Mouse (Mus musculus): ENCODE results near the gene Ifih1. TPM values are rescaled to one million over a fixed set of nuclear protein-coding genes. Genes with fewer than 3 reads are reported as not detected.

The Ifih1 gene
- polyA plus RNA-seq, 1 experiment from 2014 or later = 2.0 TPM

DNA sequence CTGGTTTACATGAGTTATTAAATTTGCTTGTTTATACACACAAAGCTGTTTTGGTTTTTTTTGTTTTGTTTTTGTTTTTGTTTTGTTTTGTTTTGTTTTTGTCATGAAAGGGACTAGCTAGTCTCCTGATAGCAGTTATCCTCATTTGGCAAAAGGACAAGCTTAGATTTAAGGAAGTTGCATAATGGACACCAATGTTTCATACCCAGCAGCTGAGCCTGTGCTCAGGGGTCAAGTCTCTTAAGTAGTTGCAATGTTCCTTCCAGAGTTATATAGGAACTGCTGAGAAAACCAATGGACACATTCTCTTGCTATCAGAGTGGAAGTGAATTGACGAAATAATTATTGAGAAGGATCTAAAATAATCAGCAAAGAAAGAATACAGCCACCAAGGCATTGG lies 10.0 kb upstream of the Ifih1 start:
- WGBS = 56% methylated on average over 1 of the region's 1 CpGs
- Histone ChIP-seq H3K27ac (no peak overlapping the region), H3K9me3 (replicated peaks) (no peaks in the 10 kb centered on the region), H3K36me3 (no peaks in the 10 kb centered on the region), H3K4me2 (replicated peaks) (no peak overlapping the region), H3K27me3 (no peaks in the 10 kb centered on the region), H3K9ac (no peak overlapping the region), H3K4me1 (no peaks in the 10 kb centered on the region), H3K4me3 (no peak overlapping the region)
- ATAC-seq (ENCODE audit: low FRiP score) = no peak

DNA sequence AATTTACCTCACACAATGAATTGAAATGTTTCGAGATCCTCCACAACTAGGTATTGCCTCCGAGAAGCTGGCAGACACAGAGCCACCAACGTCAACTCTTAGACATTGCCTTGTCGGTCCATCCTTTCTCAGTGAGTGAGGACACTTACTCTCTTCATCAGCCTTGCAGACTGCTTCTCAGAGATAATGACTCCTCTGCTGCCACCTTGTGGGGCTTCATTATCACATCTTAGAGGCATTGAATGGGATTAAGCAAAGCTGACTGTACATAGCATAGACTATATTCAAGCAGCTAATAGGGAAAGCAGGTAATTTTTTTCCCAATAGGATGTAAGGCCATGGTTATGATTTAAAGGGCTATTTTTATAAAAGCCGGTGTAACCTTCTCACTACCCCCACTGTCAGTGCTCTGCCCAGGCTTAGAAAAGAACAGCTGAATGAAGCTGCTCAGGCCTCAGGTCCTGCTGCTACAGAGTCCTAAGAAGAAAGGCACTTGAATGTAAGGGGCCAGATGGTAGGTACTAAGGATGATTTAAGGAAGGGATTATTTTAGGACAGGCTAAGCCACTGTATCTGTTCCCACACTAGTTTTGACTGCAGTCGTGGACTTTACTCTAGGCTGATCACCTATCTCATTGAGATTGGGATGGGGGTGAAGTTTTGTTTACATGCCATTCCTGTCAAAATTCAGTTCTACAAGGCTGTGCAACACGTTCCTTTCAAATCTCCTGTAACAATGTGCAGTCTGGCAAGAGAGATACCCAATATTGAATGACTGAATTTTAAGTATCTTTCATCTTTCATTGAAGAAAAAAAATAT lies 8.7 kb upstream of the Ifih1 start:
- H3K9ac ChIP-seq = no peak overlapping the region
- 52% methylated on average over 7 of the region's 7 CpGs for WGBS
- no peaks in the 10 kb centered on the region for H3K9me3 ChIP-seq (replicated peaks)

DNA sequence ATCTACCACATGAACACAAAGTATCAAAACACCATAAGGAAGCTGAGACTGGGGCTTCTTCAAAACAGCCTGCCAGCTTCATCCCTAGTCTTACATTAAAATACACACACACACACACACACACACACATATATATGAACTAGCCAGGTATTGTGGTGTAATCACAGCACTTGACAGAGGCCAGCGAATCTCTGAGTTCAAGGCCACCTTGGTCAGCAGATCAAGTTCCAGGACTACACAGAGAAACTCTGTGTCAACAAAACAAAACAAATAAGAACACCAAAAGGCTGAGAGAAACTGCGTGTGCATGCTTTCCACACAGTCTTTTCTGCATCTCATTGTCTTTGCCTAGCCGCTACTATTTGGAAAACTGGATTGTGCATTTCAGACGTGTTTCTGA lies 6.4 kb upstream of the Ifih1 start:
- no peaks in the 10 kb centered on the region for H3K4me1 ChIP-seq
- H3K4me2 ChIP-seq (replicated peaks) = no peak overlapping the region
- ATAC-seq (ENCODE audit: low FRiP score) = no peak
- H3K9ac ChIP-seq = no peak overlapping the region
- no peaks in the 10 kb centered on the region for H3K9me3 ChIP-seq (replicated peaks)
- no peaks in the 10 kb centered on the region for H3K36me3 ChIP-seq
- H3K27me3 ChIP-seq = peaks cover 2% of the 10 kb centered on the region; the same call in 1 of the 2 replicates
- 84% methylated on average over 4 of the region's 4 CpGs for whole genome bisulfite sequencing
- no peak overlapping the region for H3K4me3 ChIP-seq
- H3K27ac ChIP-seq = no peak overlapping the region

More for the DNA sequence above, 8.7 kb upstream of the Ifih1 start:
- Histone ChIP-seq H3K4me2 (replicated peaks) (no peak overlapping the region), H3K27ac (no peak overlapping the region), H3K27me3 (no peaks in the 10 kb centered on the region), H3K4me1 (no peaks in the 10 kb centered on the region), H3K4me3 (no peak overlapping the region), H3K36me3 (no peaks in the 10 kb centered on the region)
- peak; percentile 78 for ATAC-seq (ENCODE audit: low FRiP score)

DNA sequence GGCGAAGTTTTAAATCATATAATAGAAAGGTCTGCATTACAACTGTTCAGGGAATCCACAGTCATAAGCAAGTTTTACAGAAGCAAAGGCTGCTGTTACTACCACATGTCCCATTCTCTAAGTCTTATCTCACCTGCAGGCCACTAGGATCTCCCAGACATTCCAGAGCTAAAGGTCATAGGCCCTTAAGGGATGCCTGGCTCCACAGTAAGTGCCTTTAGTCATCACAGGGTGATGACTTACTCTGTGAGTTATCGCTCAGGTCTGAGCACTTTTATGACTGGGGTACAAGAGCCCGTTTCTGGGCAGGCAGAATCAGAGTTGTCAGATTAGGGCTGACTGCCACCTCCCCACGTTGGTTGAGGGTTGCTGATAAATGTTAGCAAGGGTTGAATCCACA lies 5.8 kb upstream of the Ifih1 start:
- H3K4me1 ChIP-seq = peaks cover 2% of the 10 kb centered on the region; the same call in 1 of the 2 replicates
- no peak for ATAC-seq (ENCODE audit: low FRiP score)
- no peak overlapping the region for H3K4me2 ChIP-seq (replicated peaks)
- 82% methylated on average over 4 of the region's 4 CpGs for WGBS
- H3K36me3 ChIP-seq = no peaks in the 10 kb centered on the region
- peaks cover 2% of the 10 kb centered on the region; the same call in 1 of the 2 replicates for H3K27me3 ChIP-seq
- H3K27ac ChIP-seq = no peak overlapping the region
- no peak overlapping the region for H3K9ac ChIP-seq
- no peak overlapping the region for H3K4me3 ChIP-seq
- no peaks in the 10 kb centered on the region for H3K9me3 ChIP-seq (replicated peaks)

DNA sequence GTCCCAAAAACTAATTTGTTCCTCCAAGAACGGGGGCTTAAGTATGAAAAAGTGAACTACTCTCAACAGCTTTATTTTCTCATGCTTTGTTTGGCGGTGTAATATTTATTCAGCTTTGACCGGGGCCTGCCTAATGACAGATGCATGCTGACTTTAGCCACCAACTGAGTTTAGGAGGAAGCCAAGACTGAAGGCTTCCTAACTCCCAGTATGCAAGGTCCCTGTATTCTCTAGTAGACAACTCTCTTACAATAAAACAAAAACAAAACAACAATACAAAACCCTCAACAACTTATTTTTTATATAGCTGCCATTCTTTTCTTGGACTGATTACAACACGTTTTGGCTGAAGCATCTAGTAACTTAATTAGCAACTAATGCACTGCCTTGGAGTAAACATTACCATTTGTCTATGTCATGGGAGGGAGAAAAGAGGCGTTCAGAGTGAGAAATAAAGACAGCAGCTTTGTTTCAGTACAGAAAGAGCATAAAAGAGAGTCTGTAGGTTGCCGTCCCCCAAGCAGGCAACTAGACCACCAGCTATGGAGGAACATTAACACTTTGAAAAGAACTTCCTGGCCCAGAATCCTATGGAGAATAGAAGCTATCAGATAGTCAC lies 725 bp upstream of the Ifih1 start:
- no peaks in the 10 kb centered on the region for H3K36me3 ChIP-seq
- H3K27ac ChIP-seq = no peak overlapping the region
- H3K9me3 ChIP-seq (replicated peaks) = no peaks in the 10 kb centered on the region
- H3K4me2 ChIP-seq (replicated peaks) = peak overlapping the region; percentile 74
- peaks cover 13% of the 10 kb centered on the region for H3K4me1 ChIP-seq
- ATAC-seq (ENCODE audit: low FRiP score) = peak; percentile 33; the same call in 1 of the 2 replicates
- peaks cover 8% of the 10 kb centered on the region; the same call in 1 of the 2 replicates for H3K27me3 ChIP-seq
- 10% methylated on average over 6 of the region's 6 CpGs for WGBS
- H3K4me3 ChIP-seq = peak overlapping the region; percentile 44
- H3K9ac ChIP-seq = no peak overlapping the region

DNA sequence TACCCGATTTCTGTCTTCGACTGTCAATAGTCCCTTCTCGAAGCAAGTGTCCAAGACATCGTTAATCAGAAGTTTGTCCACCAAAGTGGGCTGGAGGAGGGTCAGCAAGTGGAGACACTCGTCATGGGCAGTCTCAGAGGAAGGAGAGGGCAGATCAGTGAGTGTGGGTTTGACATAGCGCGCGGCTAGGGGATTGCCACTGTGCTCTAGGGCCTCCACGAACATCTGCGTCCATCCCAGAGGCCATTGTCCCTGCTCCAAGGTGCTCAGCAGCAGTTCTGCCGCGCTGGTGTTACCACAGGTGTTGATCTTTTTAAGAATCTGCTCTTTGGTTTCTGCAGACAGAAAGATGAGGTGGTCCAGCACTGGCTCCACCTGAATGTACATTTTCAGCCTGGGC lies 580 bp downstream of the Ifih1 start:
- Histone ChIP-seq H3K4me3 (peak overlapping the region; percentile 44), H3K36me3 (no peaks in the 10 kb centered on the region), H3K4me2 (replicated peaks) (peak overlapping the region; percentile 74), H3K27me3 (peaks cover 8% of the 10 kb centered on the region; the same call in 1 of the 2 replicates), H3K27ac (no peak overlapping the region), H3K9me3 (replicated peaks) (no peaks in the 10 kb centered on the region), H3K4me1 (peaks cover 13% of the 10 kb centered on the region), H3K9ac (0 out of 2 replicates have a peak overlapping the region, but pooled peaks have one; percentile 41)
- ATAC-seq (ENCODE audit: low FRiP score) = peak; percentile 20; the same call in 1 of the 2 replicates
- WGBS = 37% methylated on average over 12 of the region's 12 CpGs

DNA sequence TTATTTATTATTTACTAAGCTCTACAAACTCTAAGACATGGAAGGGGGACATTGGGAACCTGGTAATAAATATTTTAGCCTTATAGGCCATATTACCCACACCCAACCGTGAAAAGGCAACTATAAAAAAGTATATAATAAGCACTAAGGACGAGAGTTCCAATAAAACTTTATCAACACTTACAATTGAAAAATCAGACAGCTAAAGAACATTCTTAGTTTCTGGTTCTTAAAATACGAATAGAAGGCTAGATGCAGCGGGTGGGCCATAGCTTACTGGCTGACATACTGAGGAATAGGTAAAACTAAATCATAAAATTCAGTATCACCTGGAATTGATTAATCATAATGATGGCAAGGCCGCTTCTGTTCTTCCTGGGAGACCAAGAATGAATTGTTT lies 1.2 kb downstream of the Ifih1 start:
- 92% methylated on average over 5 of the region's 5 CpGs for WGBS
- H3K36me3 ChIP-seq = no peaks in the 10 kb centered on the region
- H3K4me3 ChIP-seq = no peak overlapping the region
- H3K27me3 ChIP-seq = peaks cover 8% of the 10 kb centered on the region; the same call in 1 of the 2 replicates
- H3K9me3 ChIP-seq (replicated peaks) = no peaks in the 10 kb centered on the region
- H3K9ac ChIP-seq = no peak overlapping the region
- peaks cover 13% of the 10 kb centered on the region for H3K4me1 ChIP-seq
- no peak for ATAC-seq (ENCODE audit: low FRiP score)
- H3K4me2 ChIP-seq (replicated peaks) = no peak overlapping the region
- no peak overlapping the region for H3K27ac ChIP-seq

DNA sequence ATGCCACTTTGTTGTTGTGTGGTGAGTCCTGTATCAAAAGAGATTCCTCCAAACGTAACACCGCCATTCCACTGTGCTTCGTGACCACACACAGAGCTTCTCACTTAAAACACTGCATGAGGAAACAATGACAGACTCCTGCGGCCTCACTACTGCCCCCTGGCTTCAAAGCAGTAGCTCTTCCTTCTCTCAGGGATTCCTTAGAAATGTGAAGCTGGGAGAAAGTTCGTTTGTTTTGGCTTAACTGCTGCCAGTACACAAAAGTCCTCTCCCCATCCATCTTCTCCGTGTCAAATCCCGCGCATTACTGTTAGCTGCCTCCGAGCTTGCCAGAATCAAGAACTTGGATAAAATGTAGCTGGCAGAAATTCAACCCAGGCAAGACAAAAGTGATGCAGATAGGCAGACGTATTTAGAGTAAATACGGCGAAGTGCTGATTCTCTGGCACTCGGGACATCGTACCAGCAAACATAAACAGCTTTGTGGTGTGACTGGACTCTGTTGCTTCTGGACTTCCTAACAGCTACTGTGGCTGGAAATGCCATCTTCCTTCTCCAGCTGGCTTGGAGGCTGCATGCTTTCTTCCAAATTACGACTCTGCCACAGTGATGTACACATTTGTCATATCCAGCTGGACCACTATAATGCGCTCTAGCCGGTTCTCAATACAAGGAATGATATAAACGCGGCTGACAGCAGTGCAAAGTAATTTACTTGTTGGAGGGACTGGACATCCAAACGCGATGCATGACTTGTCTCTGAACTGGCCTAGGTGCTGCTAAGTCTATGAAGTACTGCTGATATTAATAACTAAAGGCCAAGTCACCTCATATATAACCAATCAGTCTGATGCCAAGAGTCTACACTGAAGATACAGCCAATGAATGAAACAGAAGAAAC lies 2.4 kb downstream of the Ifih1 start:
- Histone ChIP-seq H3K4me3 (no peak overlapping the region), H3K9ac (no peak overlapping the region), H3K36me3 (no peaks in the 10 kb centered on the region), H3K27me3 (peaks cover 6% of the 10 kb centered on the region; the same call in 1 of the 2 replicates), H3K27ac (no peak overlapping the region), H3K9me3 (replicated peaks) (no peaks in the 10 kb centered on the region), H3K4me1 (peaks cover 13% of the 10 kb centered on the region), H3K4me2 (replicated peaks) (no peak overlapping the region; the same call in 1 of the 2 replicates)
- ATAC-seq (ENCODE audit: low FRiP score) = no peak
- WGBS = 45% methylated on average over 21 of the region's 21 CpGs

DNA sequence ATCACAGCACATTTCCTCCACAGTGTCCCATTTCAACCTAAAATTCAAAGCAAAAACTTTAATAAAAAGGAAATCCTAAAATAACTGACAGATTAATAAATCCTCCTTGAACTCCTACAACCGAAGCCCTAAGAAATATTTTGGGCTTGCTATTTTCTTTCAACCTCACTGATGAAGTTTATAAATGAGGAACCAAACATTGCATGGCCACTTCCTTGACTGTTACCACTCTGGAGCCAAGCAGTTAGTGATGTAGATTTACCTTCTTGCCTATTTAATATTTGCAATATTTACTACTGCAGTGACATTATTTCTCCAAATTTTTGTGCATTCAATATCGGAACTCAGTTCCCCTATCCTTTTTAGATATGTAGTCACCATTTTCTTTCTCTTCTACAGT lies 6.2 kb downstream of the Ifih1 start:
- no peak overlapping the region for H3K4me2 ChIP-seq (replicated peaks)
- no peak overlapping the region for H3K4me3 ChIP-seq
- no peaks in the 10 kb centered on the region for H3K36me3 ChIP-seq
- 94% methylated on average over 2 of the region's 2 CpGs for WGBS
- no peaks in the 10 kb centered on the region for H3K4me1 ChIP-seq
- no peaks in the 10 kb centered on the region for H3K27me3 ChIP-seq
- H3K9ac ChIP-seq = no peak overlapping the region
- no peaks in the 10 kb centered on the region for H3K9me3 ChIP-seq (replicated peaks)
- H3K27ac ChIP-seq = no peak overlapping the region
- ATAC-seq (ENCODE audit: low FRiP score) = no peak

DNA sequence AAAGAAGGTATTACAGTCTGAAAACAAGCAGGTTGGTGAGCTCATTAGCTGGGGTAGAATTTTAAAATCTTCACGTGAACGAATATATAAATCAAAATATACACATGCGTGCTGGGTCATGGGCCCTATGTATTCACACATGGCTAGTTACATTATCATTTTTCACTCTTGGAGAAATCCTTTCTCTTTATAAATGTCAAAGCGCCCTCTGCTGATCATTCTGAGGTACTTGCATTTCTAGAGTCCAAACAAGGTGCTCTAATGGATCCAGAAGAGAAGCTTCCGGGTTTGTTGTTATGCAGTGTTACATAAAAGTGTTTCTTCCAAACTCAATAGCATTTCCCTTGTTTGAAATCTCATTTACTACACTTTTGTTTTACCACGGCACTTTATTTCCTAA lies 15.6 kb downstream of the Ifih1 start:
- WGBS = 28% methylated on average over 6 of the region's 6 CpGs
- Histone ChIP-seq H3K9ac (no peak overlapping the region), H3K36me3 (no peaks in the 10 kb centered on the region), H3K27ac (no peak overlapping the region), H3K4me3 (no peak overlapping the region), H3K4me1 (no peaks in the 10 kb centered on the region), H3K4me2 (replicated peaks) (no peak overlapping the region), H3K9me3 (replicated peaks) (no peaks in the 10 kb centered on the region), H3K27me3 (no peaks in the 10 kb centered on the region)
- peak; percentile 22; the same call in 1 of the 2 replicates for ATAC-seq (ENCODE audit: low FRiP score)

DNA sequence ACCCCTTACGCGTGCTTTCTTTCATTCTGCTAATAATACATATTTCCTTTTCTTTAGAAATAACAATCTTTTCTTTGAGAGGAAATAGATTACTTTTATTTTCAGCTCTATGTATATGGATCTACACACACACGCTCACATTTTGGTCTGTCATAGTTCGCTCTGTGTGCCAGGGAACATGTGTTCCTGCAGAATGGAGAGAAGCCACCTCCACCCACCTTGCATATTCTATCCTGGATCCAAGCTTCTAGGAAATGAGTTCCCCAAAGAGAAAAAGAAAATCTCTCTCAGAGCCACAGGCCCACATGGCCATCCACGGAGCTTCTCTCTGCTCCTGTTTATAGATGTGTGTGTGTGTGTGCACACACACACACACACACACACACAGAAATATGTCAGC lies 17.7 kb downstream of the Ifih1 start:
- no peaks in the 10 kb centered on the region for H3K27me3 ChIP-seq
- ATAC-seq (ENCODE audit: low FRiP score) = no peak
- H3K9ac ChIP-seq = no peak overlapping the region
- no peak overlapping the region for H3K4me2 ChIP-seq (replicated peaks)
- H3K9me3 ChIP-seq (replicated peaks) = no peaks in the 10 kb centered on the region
- H3K36me3 ChIP-seq = no peaks in the 10 kb centered on the region
- no peaks in the 10 kb centered on the region for H3K4me1 ChIP-seq
- H3K27ac ChIP-seq = no peak overlapping the region
- WGBS = 90% methylated on average over 5 of the region's 5 CpGs
- no peak overlapping the region for H3K4me3 ChIP-seq

DNA sequence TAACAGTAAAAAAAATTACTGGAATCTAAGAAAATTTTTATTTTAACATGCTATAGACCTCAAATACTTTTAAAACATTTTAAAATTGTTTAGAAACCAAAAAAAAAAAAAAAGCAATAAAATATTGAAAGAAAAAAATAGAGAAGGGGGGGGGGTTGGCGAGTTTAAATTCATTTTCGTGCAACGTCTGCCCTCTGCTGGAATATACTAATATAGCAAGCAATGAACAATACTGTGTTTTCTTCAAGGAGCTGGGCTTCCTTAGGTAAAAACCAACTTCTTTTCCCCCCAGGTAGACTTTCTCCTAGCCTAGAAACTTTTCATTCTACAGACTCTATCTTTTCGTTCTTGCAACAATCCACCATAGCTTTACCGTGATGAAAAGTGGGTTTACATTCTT lies 18.3 kb downstream of the Ifih1 start:
- 7% methylated on average over 5 of the region's 5 CpGs for WGBS
- no peak overlapping the region for H3K27ac ChIP-seq
- H3K9ac ChIP-seq = no peak overlapping the region
- H3K4me3 ChIP-seq = no peak overlapping the region
- ATAC-seq (ENCODE audit: low FRiP score) = no peak
- no peaks in the 10 kb centered on the region for H3K9me3 ChIP-seq (replicated peaks)
- no peaks in the 10 kb centered on the region for H3K27me3 ChIP-seq
- no peaks in the 10 kb centered on the region for H3K4me1 ChIP-seq
- H3K36me3 ChIP-seq = no peaks in the 10 kb centered on the region
- no peak overlapping the region for H3K4me2 ChIP-seq (replicated peaks)

All from hindbrain, embryonic 12.5 days (tissue).